Mouse (Mus musculus): Measurements from ENCODE around the gene Eml2. TPM values are rescaled to one million over a fixed set of nuclear protein-coding genes. Genes with fewer than 3 reads are reported as not detected.

The Eml2 gene
- polyA plus RNA-seq, 1 experiment from 2014 or later: 12.3 TPM

DNA sequence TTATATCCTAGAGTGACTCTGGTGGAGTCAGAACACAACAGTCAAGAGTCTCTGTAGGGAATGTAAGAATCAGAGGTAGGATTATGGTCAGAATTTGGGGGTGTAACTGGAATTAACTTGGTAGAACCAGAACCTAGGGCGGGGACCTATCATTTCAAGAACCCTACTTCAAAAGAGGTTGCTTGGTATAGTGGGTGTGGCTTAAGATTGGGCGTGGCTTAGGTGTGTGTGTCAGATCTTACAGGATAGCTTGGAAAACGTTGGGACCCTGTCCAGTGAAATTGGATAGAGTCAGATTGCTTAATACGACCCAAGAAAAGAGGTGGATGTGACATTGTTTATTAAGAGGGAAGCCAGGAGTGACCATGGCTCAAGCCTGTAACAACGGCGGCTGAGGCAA lies 3.7 kb downstream of the Eml2 start:
- Histone ChIP-seq H3K4me2 (ENCODE audit: low read length) (peak overlapping the region; percentile 81), H3K27ac (ENCODE audit: low read depth, low read length) (no peak overlapping the region), H3K9ac (ENCODE audit: low read depth, low read length) (no peak overlapping the region), H3K9me3 (ENCODE audit: control insufficient read depth, low read length) (no peaks in the 10 kb centered on the region), H3K4me3 (ENCODE audit: low read length) (no peak overlapping the region; the same call in 1 of the 2 replicates), H3K27me3 (replicated peaks; ENCODE audit: control insufficient read depth, insufficient read depth, low read length) (peaks cover 5% of the 10 kb centered on the region), H3K4me1 (ENCODE audit: control insufficient read depth, insufficient read depth, low read depth, low read length) (peaks cover 21% of the 10 kb centered on the region), H3K36me3 (ENCODE audit: control insufficient read depth, insufficient read depth, low read length) (no peaks in the 10 kb centered on the region; the same call in 1 of the 2 replicates)
- WGBS: 43% methylated on average over 6 of the region's 6 CpGs
- no peak for ATAC-seq

DNA sequence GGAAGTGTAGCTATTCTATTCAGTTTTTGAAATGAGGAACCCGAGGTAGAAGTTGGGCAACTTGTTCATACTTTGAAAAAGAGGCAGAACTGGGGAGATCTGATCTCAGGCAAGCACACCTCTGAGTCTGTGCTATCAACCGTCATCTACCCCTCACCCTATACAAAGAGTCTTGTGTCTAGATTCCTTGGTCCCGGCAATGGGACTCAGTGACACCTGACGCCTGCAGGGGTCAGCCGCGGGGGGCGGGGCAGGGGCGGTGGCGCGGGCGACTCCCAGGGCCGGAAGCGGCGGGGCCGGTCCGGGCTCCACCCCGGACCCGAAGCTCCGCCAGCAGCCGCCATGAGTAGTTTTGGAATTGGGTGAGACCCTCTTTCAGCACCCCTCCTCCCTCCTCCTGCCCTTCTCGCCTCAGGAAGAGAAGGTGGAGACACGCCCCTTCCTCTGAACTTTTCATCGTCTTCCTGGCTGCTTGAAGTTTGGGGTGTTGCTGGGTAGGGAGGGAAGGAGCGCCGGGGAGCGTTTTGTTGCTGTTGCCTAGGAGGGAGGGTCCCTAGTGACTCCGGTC lies 4.7 kb downstream of the Eml2 start:
- 2% methylated on average over 10 of the region's 27 CpGs for WGBS
- peak overlapping the region; percentile 35 for H3K4me3 ChIP-seq (ENCODE audit: low read length)
- no peak overlapping the region for H3K27ac ChIP-seq (ENCODE audit: low read depth, low read length)
- peaks cover 5% of the 10 kb centered on the region for H3K27me3 ChIP-seq (replicated peaks; ENCODE audit: control insufficient read depth, insufficient read depth, low read length)
- H3K4me1 ChIP-seq (ENCODE audit: control insufficient read depth, insufficient read depth, low read depth, low read length): peaks cover 21% of the 10 kb centered on the region
- H3K36me3 ChIP-seq (ENCODE audit: control insufficient read depth, insufficient read depth, low read length): no peaks in the 10 kb centered on the region; the same call in 1 of the 2 replicates
- no peak for ATAC-seq
- H3K9me3 ChIP-seq (ENCODE audit: control insufficient read depth, low read length): no peaks in the 10 kb centered on the region
- peak overlapping the region; percentile 38; the same call in 1 of the 2 replicates for H3K9ac ChIP-seq (ENCODE audit: low read depth, low read length)
- peak overlapping the region; percentile 49 for H3K4me2 ChIP-seq (ENCODE audit: low read length)

DNA sequence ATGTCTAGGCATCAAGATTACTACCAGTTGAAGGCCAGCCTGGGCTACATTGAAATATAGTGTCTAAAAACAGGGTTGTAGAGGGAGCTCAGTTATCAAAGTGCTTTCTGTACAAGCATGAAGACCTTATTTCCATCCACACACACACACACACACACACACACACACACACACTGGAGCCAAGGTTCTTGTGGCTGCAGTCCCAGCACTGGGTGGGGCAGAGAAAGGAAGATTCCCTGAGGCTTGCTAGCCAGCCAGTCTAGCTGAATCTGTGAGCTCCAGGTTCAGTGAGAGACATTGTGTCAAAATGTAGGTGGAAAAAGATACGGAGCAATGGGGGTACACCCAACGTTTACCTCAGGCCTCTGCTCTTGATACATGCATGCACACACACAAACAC lies 8.0 kb downstream of the Eml2 start:
- no peak for ATAC-seq
- H3K4me2 ChIP-seq (ENCODE audit: low read length): no peak overlapping the region
- WGBS: 61% methylated on average over 2 of the region's 2 CpGs
- H3K27me3 ChIP-seq (replicated peaks; ENCODE audit: control insufficient read depth, insufficient read depth, low read length): peaks cover 5% of the 10 kb centered on the region
- peaks cover 10% of the 10 kb centered on the region for H3K4me1 ChIP-seq (ENCODE audit: control insufficient read depth, insufficient read depth, low read depth, low read length)
- H3K9me3 ChIP-seq (ENCODE audit: control insufficient read depth, low read length): no peaks in the 10 kb centered on the region
- peaks cover 3% of the 10 kb centered on the region; the same call in 1 of the 2 replicates for H3K36me3 ChIP-seq (ENCODE audit: control insufficient read depth, insufficient read depth, low read length)
- H3K4me3 ChIP-seq (ENCODE audit: low read length): no peak overlapping the region
- peak overlapping the region; percentile 2; the same call in 1 of the 2 replicates for H3K9ac ChIP-seq (ENCODE audit: low read depth, low read length)
- H3K27ac ChIP-seq (ENCODE audit: low read depth, low read length): peak overlapping the region; percentile 46; the same call in 1 of the 2 replicates

DNA sequence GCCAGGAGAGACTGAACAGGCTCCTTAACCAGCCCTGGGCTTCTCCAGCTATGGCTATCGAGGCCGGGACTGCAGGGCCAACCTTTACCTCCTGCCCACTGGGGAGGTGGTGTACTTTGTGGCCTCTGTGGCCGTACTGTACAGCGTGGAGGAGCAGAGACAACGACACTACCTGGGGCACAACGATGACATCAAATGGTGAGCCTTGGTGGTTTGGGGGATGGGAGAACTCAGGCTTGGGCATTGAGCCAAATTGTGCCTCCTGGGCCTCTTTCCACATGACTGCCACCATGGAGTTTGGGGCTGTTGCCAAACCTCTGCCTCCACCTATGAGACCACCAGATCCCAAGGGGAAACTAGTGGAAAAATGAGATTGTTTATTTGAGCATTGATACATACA lies 8.5 kb downstream of the Eml2 start:
- Histone ChIP-seq H3K4me2 (ENCODE audit: low read length) (no peak overlapping the region), H3K4me1 (ENCODE audit: control insufficient read depth, insufficient read depth, low read depth, low read length) (peaks cover 5% of the 10 kb centered on the region), H3K9ac (ENCODE audit: low read depth, low read length) (peak overlapping the region; percentile 2; the same call in 1 of the 2 replicates), H3K27me3 (replicated peaks; ENCODE audit: control insufficient read depth, insufficient read depth, low read length) (peaks cover 4% of the 10 kb centered on the region), H3K9me3 (ENCODE audit: control insufficient read depth, low read length) (no peaks in the 10 kb centered on the region), H3K4me3 (ENCODE audit: low read length) (no peak overlapping the region), H3K36me3 (ENCODE audit: control insufficient read depth, insufficient read depth, low read length) (peaks cover 3% of the 10 kb centered on the region; the same call in 1 of the 2 replicates), H3K27ac (ENCODE audit: low read depth, low read length) (peak overlapping the region; percentile 46)
- WGBS: 37% methylated on average over 6 of the region's 6 CpGs
- ATAC-seq: no peak

DNA sequence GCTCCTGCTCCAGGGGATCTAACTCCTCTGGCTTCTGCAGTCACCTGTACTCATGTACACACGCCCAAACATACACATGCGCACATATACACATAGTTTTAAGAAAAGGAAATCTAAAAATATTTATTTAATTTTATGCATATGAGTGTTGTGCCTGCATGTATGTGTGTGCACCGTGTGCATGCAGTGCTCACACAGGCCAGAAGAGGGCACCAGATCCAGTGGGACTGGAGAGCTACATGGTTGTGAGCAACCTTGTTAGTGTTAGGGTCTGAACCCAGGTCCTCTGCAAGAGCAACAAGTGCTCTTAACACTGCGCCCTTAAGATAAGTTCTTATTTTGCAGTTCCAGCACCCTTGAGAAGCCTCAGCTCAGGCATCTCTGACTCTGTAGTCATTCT lies 18.5 kb downstream of the Eml2 start:
- ATAC-seq: no peak

DNA sequence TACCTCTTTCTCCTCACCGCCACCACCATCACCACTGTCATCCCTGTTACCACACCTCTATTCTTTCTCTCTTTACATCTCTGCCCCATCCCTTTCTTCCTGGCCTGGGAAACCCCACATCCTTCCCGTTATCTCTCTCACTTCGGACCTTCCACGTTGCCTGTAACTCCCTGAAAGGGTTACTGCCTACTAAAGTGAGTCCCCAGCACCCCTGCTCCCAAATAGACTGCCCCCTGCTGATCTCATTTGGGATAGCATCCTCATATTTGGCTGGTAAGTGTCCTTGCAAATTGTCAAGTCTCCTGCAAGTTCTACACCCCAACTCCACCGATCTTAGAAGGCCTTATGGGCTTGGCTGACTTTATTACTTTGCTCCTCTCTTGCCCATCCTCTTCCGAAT lies 20.5 kb downstream of the Eml2 start:
- WGBS: 69% methylated on average over 6 of the region's 6 CpGs
- H3K9me3 ChIP-seq (ENCODE audit: control insufficient read depth, low read length): 0 out of 2 replicates have a peak, but pooled peaks cover 2% of the 10 kb centered on the region
- H3K9ac ChIP-seq (ENCODE audit: low read depth, low read length): no peak overlapping the region
- H3K4me3 ChIP-seq (ENCODE audit: low read length): no peak overlapping the region
- peaks cover 37% of the 10 kb centered on the region for H3K36me3 ChIP-seq (ENCODE audit: control insufficient read depth, insufficient read depth, low read length)
- ATAC-seq: no peak
- no peaks in the 10 kb centered on the region for H3K4me1 ChIP-seq (ENCODE audit: control insufficient read depth, insufficient read depth, low read depth, low read length)
- H3K27me3 ChIP-seq (replicated peaks; ENCODE audit: control insufficient read depth, insufficient read depth, low read length): no peaks in the 10 kb centered on the region
- H3K4me2 ChIP-seq (ENCODE audit: low read length): no peak overlapping the region
- no peak overlapping the region for H3K27ac ChIP-seq (ENCODE audit: low read depth, low read length)

More for the DNA sequence above, 18.5 kb downstream of the Eml2 start:
- Histone ChIP-seq H3K9ac (ENCODE audit: low read depth, low read length) (no peak overlapping the region), H3K36me3 (ENCODE audit: control insufficient read depth, insufficient read depth, low read length) (peaks cover 46% of the 10 kb centered on the region), H3K4me1 (ENCODE audit: control insufficient read depth, insufficient read depth, low read depth, low read length) (no peaks in the 10 kb centered on the region), H3K27me3 (replicated peaks; ENCODE audit: control insufficient read depth, insufficient read depth, low read length) (no peaks in the 10 kb centered on the region), H3K4me3 (ENCODE audit: low read length) (no peak overlapping the region), H3K27ac (ENCODE audit: low read depth, low read length) (no peak overlapping the region), H3K4me2 (ENCODE audit: low read length) (no peak overlapping the region), H3K9me3 (ENCODE audit: control insufficient read depth, low read length) (0 out of 2 replicates have a peak, but pooled peaks cover 2% of the 10 kb centered on the region)
- WGBS: 99% methylated on average over 4 of the region's 4 CpGs

DNA sequence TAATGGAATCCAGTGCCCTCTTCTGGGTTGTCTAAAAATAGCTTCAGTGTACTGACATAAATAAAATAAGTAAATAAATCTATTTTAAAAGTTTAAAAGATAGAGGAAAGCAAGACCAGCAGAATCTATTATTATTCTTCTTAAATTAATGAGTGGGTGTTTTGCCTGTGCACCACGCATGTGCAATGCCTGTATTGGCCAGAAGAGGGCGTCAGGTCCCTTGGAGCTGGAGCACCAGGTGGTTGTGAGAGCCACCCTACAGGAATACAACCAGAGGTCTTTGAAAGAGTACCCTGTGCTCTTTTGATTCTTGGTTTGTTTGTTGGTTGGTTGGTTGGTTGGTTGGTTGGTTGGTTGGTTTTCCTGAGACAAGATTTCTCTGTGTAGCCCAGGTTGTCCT lies 21.8 kb downstream of the Eml2 start:
- H3K4me1 ChIP-seq (ENCODE audit: control insufficient read depth, insufficient read depth, low read depth, low read length): no peaks in the 10 kb centered on the region
- H3K27me3 ChIP-seq (replicated peaks; ENCODE audit: control insufficient read depth, insufficient read depth, low read length): no peaks in the 10 kb centered on the region
- WGBS: 30% methylated on average over 2 of the region's 2 CpGs
- no peak for ATAC-seq
- H3K9me3 ChIP-seq (ENCODE audit: control insufficient read depth, low read length): 0 out of 2 replicates have a peak, but pooled peaks cover 2% of the 10 kb centered on the region
- H3K9ac ChIP-seq (ENCODE audit: low read depth, low read length): no peak overlapping the region
- peaks cover 31% of the 10 kb centered on the region for H3K36me3 ChIP-seq (ENCODE audit: control insufficient read depth, insufficient read depth, low read length)
- H3K4me3 ChIP-seq (ENCODE audit: low read length): no peak overlapping the region
- H3K27ac ChIP-seq (ENCODE audit: low read depth, low read length): no peak overlapping the region
- no peak overlapping the region for H3K4me2 ChIP-seq (ENCODE audit: low read length)

DNA sequence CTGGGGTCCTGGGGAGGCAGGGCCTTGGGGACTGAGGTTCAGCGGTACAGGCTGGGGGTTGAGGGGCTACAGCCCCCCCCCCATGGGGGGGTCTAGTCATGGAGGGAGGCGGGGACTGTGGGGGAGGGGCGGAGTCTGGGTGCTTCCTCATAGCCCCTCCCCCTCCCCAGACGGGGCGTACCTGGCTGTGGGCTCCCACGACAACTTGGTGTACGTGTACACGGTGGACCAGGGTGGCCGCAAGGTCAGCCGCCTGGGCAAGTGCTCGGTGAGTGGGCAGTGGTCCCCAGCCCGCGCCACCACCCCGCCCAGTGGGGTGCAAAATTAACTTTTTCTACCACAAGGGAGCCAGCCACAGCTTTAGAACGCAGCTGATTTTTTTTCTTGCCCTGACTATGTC lies 25.4 kb downstream of the Eml2 start:
- no peak overlapping the region for H3K27ac ChIP-seq (ENCODE audit: low read depth, low read length)
- no peak overlapping the region for H3K4me3 ChIP-seq (ENCODE audit: low read length)
- WGBS: 67% methylated on average over 13 of the region's 15 CpGs
- H3K36me3 ChIP-seq (ENCODE audit: control insufficient read depth, insufficient read depth, low read length): peaks cover 28% of the 10 kb centered on the region
- no peak overlapping the region for H3K4me2 ChIP-seq (ENCODE audit: low read length)
- no peak overlapping the region for H3K9ac ChIP-seq (ENCODE audit: low read depth, low read length)
- no peaks in the 10 kb centered on the region for H3K4me1 ChIP-seq (ENCODE audit: control insufficient read depth, insufficient read depth, low read depth, low read length)
- peak; percentile 26; the same call in 1 of the 2 replicates for ATAC-seq
- H3K9me3 ChIP-seq (ENCODE audit: control insufficient read depth, low read length): no peaks in the 10 kb centered on the region
- H3K27me3 ChIP-seq (replicated peaks; ENCODE audit: control insufficient read depth, insufficient read depth, low read length): no peaks in the 10 kb centered on the region

DNA sequence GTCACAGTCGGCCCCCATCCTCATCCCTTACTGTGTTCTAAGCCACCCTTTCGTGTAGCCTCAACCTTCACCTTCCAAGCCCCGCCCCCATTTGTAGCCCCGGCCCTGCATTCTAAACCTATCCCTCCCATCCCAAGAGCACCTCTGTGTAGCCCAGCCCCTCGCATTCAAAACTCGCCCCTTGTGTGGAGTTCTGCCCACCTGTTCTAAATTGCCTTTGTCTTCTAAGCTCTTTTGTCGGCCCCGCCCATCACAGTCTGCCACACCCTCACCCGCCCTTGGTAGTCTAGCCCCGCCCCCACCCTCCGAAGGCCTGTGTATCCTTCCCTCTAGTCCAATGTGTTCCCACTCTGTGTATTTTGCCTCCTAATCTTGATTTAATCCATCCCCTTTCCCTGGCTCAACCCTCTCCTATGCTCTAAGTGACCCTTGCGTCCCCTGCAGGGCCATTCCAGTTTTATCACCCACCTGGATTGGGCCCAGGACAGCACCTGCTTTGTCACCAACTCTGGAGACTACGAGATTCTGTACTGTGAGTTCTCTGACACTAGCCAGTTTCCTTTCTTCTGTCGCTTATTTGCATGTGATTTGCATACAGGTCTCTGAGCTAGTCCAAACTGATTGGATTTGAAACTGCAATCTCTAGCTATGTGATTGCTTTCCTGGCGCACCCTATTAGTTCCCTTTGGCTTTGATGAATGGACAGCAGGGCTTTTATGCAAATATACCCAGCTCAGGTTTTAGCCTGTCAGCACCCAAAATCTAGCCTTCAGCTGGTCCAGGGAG lies 26.0 kb downstream of the Eml2 start:
- peak; percentile 38; the same call in 1 of the 2 replicates for ATAC-seq
- peaks cover 25% of the 10 kb centered on the region for H3K36me3 ChIP-seq (ENCODE audit: control insufficient read depth, insufficient read depth, low read length)
- WGBS: 64% methylated on average over 15 of the region's 15 CpGs

More for the DNA sequence above, 26.0 kb downstream of the Eml2 start:
- Histone ChIP-seq H3K27ac (ENCODE audit: low read depth, low read length) (no peak overlapping the region), H3K4me3 (ENCODE audit: low read length) (no peak overlapping the region), H3K9me3 (ENCODE audit: control insufficient read depth, low read length) (no peaks in the 10 kb centered on the region), H3K9ac (ENCODE audit: low read depth, low read length) (no peak overlapping the region), H3K4me1 (ENCODE audit: control insufficient read depth, insufficient read depth, low read depth, low read length) (no peaks in the 10 kb centered on the region), H3K4me2 (ENCODE audit: low read length) (no peak overlapping the region), H3K27me3 (replicated peaks; ENCODE audit: control insufficient read depth, insufficient read depth, low read length) (no peaks in the 10 kb centered on the region)

Data from hindbrain, embryonic 16.5 days (tissue).